In the genomic region with DNA sequence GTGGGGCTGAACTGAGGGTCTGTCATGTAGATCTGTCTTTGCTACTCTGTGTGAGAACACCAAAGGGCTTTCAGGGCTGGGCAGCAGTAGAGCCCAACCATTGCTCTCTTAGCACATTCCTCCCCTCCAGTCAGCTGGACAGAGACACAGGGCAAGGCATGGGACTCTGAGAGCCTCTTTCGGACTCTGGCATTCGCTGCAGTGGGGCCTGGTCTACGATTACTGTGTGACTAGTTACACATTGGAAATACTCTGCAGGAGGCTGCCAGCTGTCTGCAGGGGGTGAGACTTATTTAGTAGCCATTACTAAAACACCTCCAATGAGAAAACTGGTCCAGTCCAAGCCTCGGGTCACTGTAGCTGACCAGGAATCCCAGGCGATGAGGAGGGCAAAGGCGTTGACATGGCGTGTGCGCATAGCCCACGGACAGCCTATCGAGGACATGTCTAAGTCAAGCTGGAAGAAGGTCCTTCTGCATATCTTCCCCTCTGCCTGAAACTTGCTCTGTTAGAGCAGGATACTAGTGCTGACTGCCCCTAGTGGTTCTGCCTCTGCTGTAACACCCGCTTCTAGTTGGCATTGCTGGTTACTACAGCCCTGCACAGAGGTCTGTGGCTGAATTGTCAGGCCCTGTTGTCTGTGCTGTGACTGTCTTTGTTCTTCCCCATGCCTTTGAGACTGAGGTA, we compare ENCODE assay signal across 12 mouse cellular contexts. TPM values are rescaled to one million over a fixed set of nuclear protein-coding genes. Genes with fewer than 3 reads are reported as not detected.
DNase-seq lines count a peak whose midpoint lies in the region; ATAC-seq and TF ChIP-seq lines count a peak whose summit lies in the region.
"Had no signal": no experiment of that assay in that cellular context is flagged by ENCODE, and none has a peak within 500 bp of the region (broad histone marks: within the 10 kb centered on the region; RNA-seq: fewer than 3 reads in every experiment).

No protein-coding gene starts in this region.

- no peaks in the 10 kb centered on the region for H3K9me3 ChIP-seq in heart, postnatal 0 days (replicated peaks; ENCODE audit: control insufficient read depth, low read length)
- no peaks in the 10 kb centered on the region for H3K9me3 ChIP-seq in heart, embryonic 10.5 days
- H3K9me3 ChIP-seq in CH12.LX (replicated peaks; ENCODE audit: low read length), result no peaks in the 10 kb centered on the region

- ATAC-seq in heart, postnatal 0 days (ENCODE audit: insufficient read depth, low read depth), result peak; percentile 66
- ATAC-seq in megakaryocyte progenitor cell, adult 5-6 weeks (replicated peaks; ENCODE audit: poor library complexity), result peak; percentile 53

- no peaks in the 10 kb centered on the region for H3K27me3 ChIP-seq in heart, postnatal 0 days (ENCODE audit: control insufficient read depth, insufficient read depth, low read length)
- no peaks in the 10 kb centered on the region for H3K27me3 ChIP-seq in heart, embryonic 10.5 days (ENCODE audit: insufficient read depth, poor library complexity, severe bottlenecking)
- H3K27me3 ChIP-seq in CH12.LX (replicated peaks), result no peaks in the 10 kb centered on the region

- no peak overlapping the region for H3K4me3 ChIP-seq in heart, postnatal 0 days (ENCODE audit: low read depth, low read length)
- H3K4me3 ChIP-seq in heart, embryonic 10.5 days, result no peak overlapping the region
- H3K4me3 ChIP-seq in CH12.LX (replicated peaks in 1 of 3; ENCODE audit: low read depth in 2 of 3, low read length in 2 of 3, poor library complexity in 1 of 3), result no peak overlapping the region
- no peak overlapping the region for H3K4me3 ChIP-seq in cortical plate, adult 2 months (ENCODE audit: insufficient read depth, low read length)
- H3K4me3 ChIP-seq: myocyte had no signal

- no peak overlapping the region for H3K9ac ChIP-seq in heart, postnatal 0 days (replicated peaks; ENCODE audit: low read depth, low read length)
- no peak overlapping the region for H3K9ac ChIP-seq in CH12.LX (ENCODE audit: insufficient read depth, low read depth)

- WGBS in heart, postnatal 0 days, result 63% methylated on average over 11 of the region's 11 CpGs
- WGBS in heart, embryonic 10.5 days, result 68% methylated on average over 11 of the region's 11 CpGs

- no peak for TF ChIP-seq POLR2A in CH12.LX (IDR thresholded peaks at IDR 0.05; ENCODE audit: low read depth, low read length)
- no peak for TF ChIP-seq POLR2A in cortical plate, adult 2 months (IDR thresholded peaks at IDR 0.05; ENCODE audit: extremely low read depth, insufficient read depth, low read length)

- no peaks in the 10 kb centered on the region for H3K79me2 ChIP-seq in CH12.LX (replicated peaks; ENCODE audit: control insufficient read depth, extremely low read depth, insufficient read depth, poor library complexity, severe bottlenecking)

- dilution Hi-C loops in CH12.LX (cut with MboI; ENCODE audit: extremely low pct_ligation_motif_present, extremely low pct_unique_long_range_greater_than_20kb, low sequenced_read_pairs), result no loop called here

- H3K27ac ChIP-seq in heart, postnatal 0 days (ENCODE audit: low read depth), result no peak overlapping the region
- no peak overlapping the region for H3K27ac ChIP-seq in heart, embryonic 10.5 days
- no peak overlapping the region for H3K27ac ChIP-seq in CH12.LX (ENCODE audit: insufficient read depth, low read depth)
- no peak overlapping the region for H3K27ac ChIP-seq in cortical plate, adult 2 months (ENCODE audit: insufficient read depth, low read length)

- peak; percentile 44 for TF ChIP-seq CTCF in heart, postnatal 0 days (IDR thresholded peaks at IDR 0.05; ENCODE audit: low read depth)
- TF ChIP-seq CTCF in CH12.LX (conservative IDR thresholded peaks at IDR 0.05 in 1 of 2, IDR thresholded peaks at IDR 0.05 in 1 of 2; ENCODE audit: low read depth in 2 of 2, low read length in 2 of 2), result peak in 1 of 2 experiments; percentile 40; a peak in 2 of 4 replicates
- 0 out of 2 replicates have a peak, but pooled peaks have one; percentile 4 for TF ChIP-seq CTCF in cortical plate, adult 2 months (IDR thresholded peaks at IDR 0.05; ENCODE audit: extremely low read depth, insufficient read depth, low read length)

- H3K4me2 ChIP-seq in heart, postnatal 0 days (ENCODE audit: low read depth, low read length), result no peak overlapping the region
- H3K4me2 ChIP-seq in CH12.LX (ENCODE audit: insufficient read depth, low read depth, poor library complexity, severe bottlenecking), result no peak overlapping the region

- H3K4me1 ChIP-seq in heart, postnatal 0 days (ENCODE audit: control insufficient read depth, insufficient read depth), result no peaks in the 10 kb centered on the region
- peaks cover 9% of the 10 kb centered on the region for H3K4me1 ChIP-seq in heart, embryonic 10.5 days
- peaks cover 5 to 34% of the 10 kb centered on the region in 2 experiments for H3K4me1 ChIP-seq in CH12.LX (ENCODE audit: control insufficient read depth in 1 of 2, insufficient read depth in 2 of 2)
- no peaks in the 10 kb centered on the region for H3K4me1 ChIP-seq in cortical plate, adult 2 months (ENCODE audit: control insufficient read depth, insufficient read depth, low read length)

- no peak for TF ChIP-seq EP300 in heart, postnatal 0 days (IDR thresholded peaks at IDR 0.05; ENCODE audit: low read depth)
- no peak for TF ChIP-seq EP300 in CH12.LX (IDR thresholded peaks at IDR 0.05; ENCODE audit: low read length)

- TF ChIP-seq RAD21 in CH12.LX (IDR thresholded peaks at IDR 0.05; ENCODE audit: low read depth, low read length), result peak; percentile 26

- DNase-seq in heart, postnatal 0 days (ENCODE audit: low spot score), result peak; percentile 34
- no peak for DNase-seq in heart, embryonic 10.5 days (ENCODE audit: low spot score)
- no peak for DNase-seq in CH12.LX (ENCODE audit: extremely low read depth)
- DNase-seq in adrenal gland, postnatal 4 days (ENCODE audit: low spot score in 2 of 2), result no peak
- no peak for DNase-seq in adrenal gland, postnatal 10 days
- no peak for DNase-seq in heart, adult 11 months
- DNase-seq: cerebellum, adult 9-11 months; heart, adult 18-20 months; right cerebral cortex, postnatal 25 days had no signal

- in situ Hi-C loops in CH12.LX (cut with MboI; ENCODE audit: low pct_ligation_motif_present, low pct_unique_long_range_greater_than_20kb, low sequenced_read_pairs), result loop anchor here (25.0 kb wide), 1 partner anchor 254 kb away; no protein-coding TSS in a partner anchor

- H3K36me3 ChIP-seq in heart, postnatal 0 days (replicated peaks; ENCODE audit: control insufficient read depth, insufficient read depth, low read length), result peaks cover 21% of the 10 kb centered on the region
- H3K36me3 ChIP-seq in heart, embryonic 10.5 days, result no peaks in the 10 kb centered on the region
- peaks cover 45 to 77% of the 10 kb centered on the region in 2 experiments for H3K36me3 ChIP-seq in CH12.LX (replicated peaks in 1 of 2; ENCODE audit: control insufficient read depth in 1 of 2, insufficient read depth in 1 of 2, low read length in 1 of 2)

TF ChIP-seq in CH12.LX, 34 proteins besides CTCF, POLR2A, EP300 and RAD21:
- TF ChIP-seq SMC3 (IDR thresholded peaks at IDR 0.05; ENCODE audit: low read depth, low read length), result 0 out of 2 replicates have a peak, but pooled peaks have one; percentile 3
- no peak for TF ChIP-seq MEF2A (IDR thresholded peaks at IDR 0.05; ENCODE audit: borderline replicate concordance, low read depth, low read length)
TF ChIP-seq in CH12.LX: peak in this region for 1.

RNA-seq across cellular contexts. Expression of a gene that starts 39.0 kb away (rescaled TPM):
- 12.9 and 16.5 TPM in 2 replicates for total RNA-seq in heart, postnatal 0 days (2014; rRNA removed; ENCODE audit: low replicate concordance)
- polyA plus RNA-seq in heart, postnatal 0 days (2015; fragmentation: Nextera tagmentation; extraction: Ambion mirVana), result 5.6 and 6.6 TPM in 2 replicates
- 15.0 and 20.3 TPM in 2 replicates for polyA plus RNA-seq in heart, embryonic 10.5 days (2016; fragmentation: Nextera tagmentation; extraction: Ambion mirVana)
- total RNA-seq in CH12.LX (2012; rRNA removed) (9.8 and 11.5 TPM in 2 replicates), CH12.LX (2014; rRNA removed) (15.8 and 17.6 TPM in 2 replicates)
- 9.8 and 10.6 TPM in 2 replicates for polyA plus RNA-seq in CH12.LX (2012; ENCODE audit: insufficient read length, low read depth)
- 14.7 and 15.2 TPM in 2 replicates for polyA plus RNA-seq in cortical plate, adult 2 months (2012; rRNA removed)
- 20.5 and 21.1 TPM in 2 replicates for total RNA-seq in megakaryocyte progenitor cell, adult 5-6 weeks (2015)
- total RNA-seq in megakaryocyte progenitor cell, adult 5-6 weeks (2017), result 30.3 and 36.6 TPM in 2 replicates
- total RNA-seq in adrenal gland, postnatal 4 days (2021), result 100 to 1,000 TPM; 112 to 115 TPM
- 10 to 100 TPM; 75.4 to 77.1 TPM for total RNA-seq in adrenal gland, postnatal 10 days (2021)
